Mouse (Mus musculus) lung, postnatal 0 days (tissue): ENCODE results near the gene Pde10a. TPM values are rescaled to one million over a fixed set of nuclear protein-coding genes. Genes with fewer than 3 reads are reported as not detected.

Experiments used
- ATAC-seq: fragments of 200-750 bp; cut with Nextera tagmentation; 2 replicates; pipeline ENCODE4 v1.8.0; 2017; ENCODE audit warnings: moderate library complexity
- DNase-seq: peaks from one replicate; pipeline ENCODE4 v3.0.0-alpha.2; 2016; ENCODE audit warnings: low spot score
- H3K27ac ChIP-seq: fragments of 300-500 bp; sonication (generic); 2 replicates; pipeline ENCODE4 v1.5.1; 2014; ENCODE audit warnings: antibody characterized with exemption, mild to moderate bottlenecking, low read length, mixed read lengths
- H3K27me3 ChIP-seq: fragments of 300-500 bp; sonication (generic); replicated peaks from 2 replicates; pipeline ENCODE4 v1.6.1; 2014; ENCODE audit warnings: low read length, mixed read lengths; ENCODE audit not compliant: insufficient read depth
- H3K36me3 ChIP-seq: fragments of 300-500 bp; sonication (generic); 2 replicates; pipeline ENCODE4 v1.6.1; 2014; ENCODE audit warnings: low read length, mixed read lengths; ENCODE audit not compliant: insufficient read depth
- H3K4me1 ChIP-seq: fragments of 300-500 bp; sonication (generic); 2 replicates; pipeline ENCODE4 v1.6.1; 2014; ENCODE audit warnings: antibody characterized with exemption, low read depth, low read length, mixed read lengths; ENCODE audit not compliant: insufficient read depth
- H3K4me2 ChIP-seq: fragments of 300-500 bp; sonication (generic); replicated peaks from 2 replicates; pipeline ENCODE4 v1.6.1; 2014; ENCODE audit warnings: low read depth, mild to moderate bottlenecking, low read length, moderate library complexity, mixed read lengths
- H3K4me3 ChIP-seq: fragments of 300-500 bp; sonication (generic); 2 replicates; pipeline ENCODE4 v1.5.1; 2014; ENCODE audit warnings: low read depth, low read length
- H3K9ac ChIP-seq: fragments of 300-500 bp; sonication (generic); replicated peaks from 2 replicates; pipeline ENCODE4 v1.6.1; 2014; ENCODE audit warnings: low read depth, mild to moderate bottlenecking
- H3K9me3 ChIP-seq: fragments of 300-500 bp; sonication (generic); 2 replicates; pipeline ENCODE4 v1.6.1; 2016; ENCODE audit warnings: low read length, mixed read lengths
- CTCF ChIP-seq: IDR thresholded peaks from 2 replicates; pipeline ENCODE4 v1.5.1; 2016; ENCODE audit warnings: antibody characterized with exemption, mild to moderate bottlenecking
- EP300 ChIP-seq: IDR thresholded peaks from 2 replicates; pipeline ENCODE4 v1.6.1; 2016; ENCODE audit warnings: antibody characterized with exemption, mild to moderate bottlenecking, control low read depth
- WGBS: fragments of 180-500 bp; shearing (Covaris S2); extraction: QIAGEN DNeasy Blood & Tissue Kit; methylation state at CpG from one replicate; pipeline ENCODE4 v1.1.7; 2014; 5-methylcytosine and 5-hydroxymethylcytosine counted together
- polyA plus RNA-seq: library from polyadenylated mRNA; unstranded; fragments of >200 nt; fragmentation: Nextera tagmentation; extraction: Ambion mirVana; gene quantifications from 2 replicates; pipeline ENCODE4 v1.2.1, GENCODE M21; 2015

The Pde10a gene
- polyA plus RNA-seq, 1 experiment from 2014 or later: 0.86 TPM

GRCm38 (mm10) chr17:8892193-8892985, 367.2 kb downstream of the Pde10a start:
- Histone ChIP-seq H3K9ac (no peak overlapping the region), H3K27me3 (no peaks in the 10 kb centered on the region), H3K4me2 (no peak overlapping the region), H3K9me3 (no peaks in the 10 kb centered on the region), H3K4me1 (no peaks in the 10 kb centered on the region), H3K27ac (no peak overlapping the region), H3K4me3 (no peak overlapping the region), H3K36me3 (no peaks in the 10 kb centered on the region)
- DNase-seq: no peak
- 70% methylated on average over 13 of the region's 13 CpGs for WGBS
- ATAC-seq: no peak
- TF ChIP-seq EP300 (no peak), CTCF (no peak)

- H3K4me2 ChIP-seq: no peak overlapping the region
- peak; percentile 53 for DNase-seq
- no peaks in the 10 kb centered on the region for H3K36me3 ChIP-seq
Measured at GRCm38 (mm10) chr17:8895991-8896390, 370.8 kb downstream of the Pde10a start.

GRCm38 (mm10) chr17:8897749-8898148, 372.6 kb downstream of the Pde10a start:
- no peaks in the 10 kb centered on the region for H3K4me1 ChIP-seq
- H3K4me3 ChIP-seq: no peak overlapping the region
- no peaks in the 10 kb centered on the region for H3K27me3 ChIP-seq
- WGBS: 81% methylated on average over 10 of the region's 10 CpGs
- no peaks in the 10 kb centered on the region for H3K9me3 ChIP-seq
- H3K4me2 ChIP-seq: no peak overlapping the region
- no peak for TF ChIP-seq CTCF
- TF ChIP-seq EP300: no peak
- no peak overlapping the region for H3K27ac ChIP-seq
- DNase-seq (no peak), ATAC-seq (no peak)
- no peak overlapping the region for H3K9ac ChIP-seq
- no peaks in the 10 kb centered on the region for H3K36me3 ChIP-seq

More at GRCm38 (mm10) chr17:8895991-8896390, 370.8 kb downstream of the Pde10a start:
- H3K4me3 ChIP-seq: no peak overlapping the region
- no peaks in the 10 kb centered on the region for H3K4me1 ChIP-seq
- no peak overlapping the region for H3K27ac ChIP-seq
- 31% methylated on average over 14 of the region's 14 CpGs for WGBS
- no peak overlapping the region for H3K9ac ChIP-seq
- no peaks in the 10 kb centered on the region for H3K27me3 ChIP-seq
- H3K9me3 ChIP-seq: no peaks in the 10 kb centered on the region
- no peak for TF ChIP-seq EP300
- TF ChIP-seq CTCF: no peak
- ATAC-seq: peak; percentile 73

GRCm38 (mm10) chr17:8898221-8898620, 373.0 kb downstream of the Pde10a start:
- whole genome bisulfite sequencing: 88% methylated on average over 8 of the region's 8 CpGs

GRCm38 (mm10) chr17:8899212-8899611, 374.0 kb downstream of the Pde10a start:
- Histone ChIP-seq H3K36me3 (no peaks in the 10 kb centered on the region), H3K9me3 (no peaks in the 10 kb centered on the region), H3K4me3 (no peak overlapping the region), H3K4me2 (no peak overlapping the region), H3K27me3 (no peaks in the 10 kb centered on the region), H3K9ac (no peak overlapping the region), H3K27ac (no peak overlapping the region), H3K4me1 (no peaks in the 10 kb centered on the region)
- no peak for TF ChIP-seq EP300
- no peak for TF ChIP-seq CTCF
- no peak for DNase-seq
- ATAC-seq: no peak
- 93% methylated on average over 7 of the region's 7 CpGs for WGBS

More at GRCm38 (mm10) chr17:8898221-8898620, 373.0 kb downstream of the Pde10a start:
- Histone ChIP-seq H3K36me3 (no peaks in the 10 kb centered on the region), H3K9ac (no peak overlapping the region), H3K4me1 (no peaks in the 10 kb centered on the region), H3K4me3 (no peak overlapping the region), H3K27ac (no peak overlapping the region), H3K4me2 (no peak overlapping the region), H3K9me3 (no peaks in the 10 kb centered on the region), H3K27me3 (no peaks in the 10 kb centered on the region)
- ATAC-seq: no peak
- no peak for TF ChIP-seq CTCF
- no peak for TF ChIP-seq EP300
- no peak for DNase-seq

GRCm38 (mm10) chr17:8903555-8904283, 378.5 kb downstream of the Pde10a start:
- 86% methylated on average over 5 of the region's 5 CpGs for WGBS
- no peak overlapping the region for H3K4me3 ChIP-seq
- H3K4me1 ChIP-seq: no peaks in the 10 kb centered on the region; the same call in 1 of the 2 replicates
- no peak overlapping the region for H3K27ac ChIP-seq
- DNase-seq (no peak), ATAC-seq (no peak)
- no peak overlapping the region for H3K9ac ChIP-seq
- no peak overlapping the region for H3K4me2 ChIP-seq
- no peaks in the 10 kb centered on the region for H3K27me3 ChIP-seq
- no peaks in the 10 kb centered on the region for H3K9me3 ChIP-seq
- H3K36me3 ChIP-seq: no peaks in the 10 kb centered on the region
- TF ChIP-seq CTCF (no peak), EP300 (no peak)
